Mouse (Mus musculus): ENCODE data around the gene Gpr152. TPM values are rescaled to one million over a fixed set of nuclear protein-coding genes. Genes with fewer than 3 reads are reported as not detected.
"Not testable (repeated sequence)": the region's sequence is repeated elsewhere in the genome, so short reads cannot be mapped to it uniquely, and the experiment has no call there.

Gene Gpr152
- total RNA-seq, 2 experiments from 2014 or later: not detected

GRCm38 (mm10) chr19:4126759-4127495 lies 12.7 kb upstream of the Gpr152 start:
- ATAC-seq (replicated peaks; ENCODE audit: poor library complexity, severe bottlenecking): no peak

- ATAC-seq (replicated peaks; ENCODE audit: poor library complexity, severe bottlenecking): no peak
These were observed 10.1 kb upstream of the Gpr152 start for GRCm38 (mm10) chr19:4129462-4129861.

GRCm38 (mm10) chr19:4130106-4130505 lies 9.5 kb upstream of the Gpr152 start:
- no peak for ATAC-seq (replicated peaks; ENCODE audit: poor library complexity, severe bottlenecking)

GRCm38 (mm10) chr19:4131075-4131474 lies 8.5 kb upstream of the Gpr152 start:
- ATAC-seq (replicated peaks; ENCODE audit: poor library complexity, severe bottlenecking): no peak

GRCm38 (mm10) chr19:4131768-4132167 lies 7.8 kb upstream of the Gpr152 start:
- no peak for ATAC-seq (replicated peaks; ENCODE audit: poor library complexity, severe bottlenecking)

GRCm38 (mm10) chr19:4134354-4134753 lies 5.2 kb upstream of the Gpr152 start:
- no peak for ATAC-seq (replicated peaks; ENCODE audit: poor library complexity, severe bottlenecking)

GRCm38 (mm10) chr19:4135229-4135962 lies 4.2 kb upstream of the Gpr152 start:
- not testable (repeated sequence) for ATAC-seq (replicated peaks; ENCODE audit: poor library complexity, severe bottlenecking)

GRCm38 (mm10) chr19:4135963-4136345 lies 3.6 kb upstream of the Gpr152 start:
- ATAC-seq (replicated peaks; ENCODE audit: poor library complexity, severe bottlenecking): peak; percentile 66

GRCm38 (mm10) chr19:4136463-4136862 lies 3.1 kb upstream of the Gpr152 start:
- no peak for ATAC-seq (replicated peaks; ENCODE audit: poor library complexity, severe bottlenecking)

GRCm38 (mm10) chr19:4137913-4138312 lies 1.7 kb upstream of the Gpr152 start:
- peak; percentile 44; the same call in 1 of the 2 replicates for ATAC-seq (replicated peaks; ENCODE audit: poor library complexity, severe bottlenecking)

GRCm38 (mm10) chr19:4140147-4140546 lies 560 bp downstream of the Gpr152 start:
- no peak for ATAC-seq (replicated peaks; ENCODE audit: poor library complexity, severe bottlenecking)

GRCm38 (mm10) chr19:4142416-4143173 lies 3.0 kb downstream of the Gpr152 start:
- ATAC-seq (replicated peaks; ENCODE audit: poor library complexity, severe bottlenecking): no peak

GRCm38 (mm10) chr19:4143759-4144268 lies 4.2 kb downstream of the Gpr152 start, which contains the start of gene Cabp4:
Gene Cabp4, minus strand, starts transcription at chr19:4144033.
- peak; percentile 23; the same call in 1 of the 2 replicates for ATAC-seq (replicated peaks; ENCODE audit: poor library complexity, severe bottlenecking)

- ATAC-seq (replicated peaks; ENCODE audit: poor library complexity, severe bottlenecking): no peak
These were observed 5.2 kb downstream of the Gpr152 start for GRCm38 (mm10) chr19:4144550-4145498.

GRCm38 (mm10) chr19:4145936-4146335 lies 6.3 kb downstream of the Gpr152 start:
- no peak for ATAC-seq (replicated peaks; ENCODE audit: poor library complexity, severe bottlenecking)

GRCm38 (mm10) chr19:4146366-4147021 lies 6.9 kb downstream of the Gpr152 start:
- no peak for ATAC-seq (replicated peaks; ENCODE audit: poor library complexity, severe bottlenecking)

- peak; percentile 53 for ATAC-seq (replicated peaks; ENCODE audit: poor library complexity, severe bottlenecking)
These were observed 7.4 kb downstream of the Gpr152 start for GRCm38 (mm10) chr19:4147022-4147405.

GRCm38 (mm10) chr19:4147782-4148490 lies 8.3 kb downstream of the Gpr152 start:
- ATAC-seq (replicated peaks; ENCODE audit: poor library complexity, severe bottlenecking): no peak

GRCm38 (mm10) chr19:4148491-4148806 lies 8.9 kb downstream of the Gpr152 start, which contains the start of gene Coro1b:
Gene Coro1b, plus strand, starts transcription at chr19:4148619.
- peak; percentile 82 for ATAC-seq (replicated peaks; ENCODE audit: poor library complexity, severe bottlenecking)

All from granulocyte monocyte progenitor cell, adult 5-6 weeks (primary cell).